Mouse (Mus musculus) layer of hippocampus, adult 11-12 months (tissue): ENCODE results near the gene Anks1b.

ENCODE experiments used
- DNase-seq: peaks from one replicate; pipeline ENCODE4 v3.0.0; 2022; ENCODE audit warnings: low spot score

Gene Anks1b

GRCm38 (mm10) chr10:90169941-90170580 is 296.8 kb downstream of the Anks1b start:
- no peak for DNase-seq

- no peak for DNase-seq
Observed at GRCm38 (mm10) chr10:90190366-90190765, 317.1 kb downstream of the Anks1b start.

- no peak for DNase-seq
Observed at GRCm38 (mm10) chr10:90196936-90197335, 323.6 kb downstream of the Anks1b start.

GRCm38 (mm10) chr10:90210044-90210443 is 336.7 kb downstream of the Anks1b start:
- DNase-seq = no peak

GRCm38 (mm10) chr10:90220470-90220869 is 347.2 kb downstream of the Anks1b start:
- no peak for DNase-seq

GRCm38 (mm10) chr10:90222793-90223495 is 349.6 kb downstream of the Anks1b start:
- DNase-seq = no peak

- no peak for DNase-seq
Observed at GRCm38 (mm10) chr10:90235273-90235672, 362.0 kb downstream of the Anks1b start.

- DNase-seq = no peak
Observed at GRCm38 (mm10) chr10:90237290-90237689, 364.0 kb downstream of the Anks1b start.

- DNase-seq = no peak
Observed at GRCm38 (mm10) chr10:90258944-90259714, 385.8 kb downstream of the Anks1b start.

GRCm38 (mm10) chr10:90271321-90271720 is 398.0 kb downstream of the Anks1b start:
- DNase-seq = no peak

GRCm38 (mm10) chr10:90273311-90273710 is 400.0 kb downstream of the Anks1b start:
- no peak for DNase-seq

GRCm38 (mm10) chr10:90286589-90286988 is 413.3 kb downstream of the Anks1b start:
- no peak for DNase-seq

GRCm38 (mm10) chr10:90303249-90303648 is 429.9 kb downstream of the Anks1b start:
- no peak for DNase-seq

- DNase-seq = no peak
Observed at GRCm38 (mm10) chr10:90306156-90306555, 432.8 kb downstream of the Anks1b start.

- peak; percentile 49 for DNase-seq
Observed at GRCm38 (mm10) chr10:90307931-90308555, 434.7 kb downstream of the Anks1b start.

- DNase-seq = no peak
Observed at GRCm38 (mm10) chr10:90329781-90330180, 456.5 kb downstream of the Anks1b start.

- no peak for DNase-seq
Observed at GRCm38 (mm10) chr10:90345394-90345793, 472.1 kb downstream of the Anks1b start.

GRCm38 (mm10) chr10:90356258-90356657 is 482.9 kb downstream of the Anks1b start:
- no peak for DNase-seq

- DNase-seq = no peak
Observed at GRCm38 (mm10) chr10:90357169-90357907, 484.0 kb downstream of the Anks1b start.

GRCm38 (mm10) chr10:90369015-90369414 is 495.7 kb downstream of the Anks1b start:
- no peak for DNase-seq

GRCm38 (mm10) chr10:90370751-90371150 is 497.4 kb downstream of the Anks1b start:
- no peak for DNase-seq

GRCm38 (mm10) chr10:90373469-90373868 is 500.2 kb downstream of the Anks1b start:
- DNase-seq = peak; percentile 28
